In genomic region chr1:133685749-133686519, GRCm38 (mm10) we compare ENCODE assay signal across 10 mouse cellular contexts. TPM values are rescaled to one million over a fixed set of nuclear protein-coding genes. Genes with fewer than 3 reads are reported as not detected.
DNase-seq lines count a peak whose midpoint lies in the region; ATAC-seq and TF ChIP-seq lines count a peak whose summit lies in the region.
"Had no signal": no experiment of that assay in that cellular context is flagged by ENCODE, and none has a peak within 500 bp of the region (broad histone marks: within the 10 kb centered on the region; RNA-seq: fewer than 3 reads in every experiment).

No protein-coding gene starts in this region.

- H3K36me3 ChIP-seq in thymus, adult 2 months (ENCODE audit: control insufficient read depth, insufficient read depth, low read length): 0 out of 2 replicates have a peak, but pooled peaks cover 3% of the 10 kb centered on the region
- H3K36me3 ChIP-seq: neural tube, embryonic 12.5 days had no signal

- H3K27ac ChIP-seq in thymus, adult 2 months (ENCODE audit: control insufficient read depth, insufficient read depth, low read length): no peak overlapping the region
- H3K27ac ChIP-seq: neural tube, embryonic 12.5 days had no signal

- TF ChIP-seq CTCF in thymus, adult 2 months (IDR thresholded peaks at IDR 0.05; ENCODE audit: borderline replicate concordance, control insufficient read depth, extremely low read depth, insufficient read depth, low read length, poor library complexity): no peak

- ATAC-seq in megakaryocyte progenitor cell, adult 5-6 weeks (replicated peaks; ENCODE audit: poor library complexity): peak; percentile 63

- peaks cover 19% of the 10 kb centered on the region for H3K4me1 ChIP-seq in thymus, adult 2 months (replicated peaks; ENCODE audit: control insufficient read depth, insufficient read depth, low read length)
- H3K4me1 ChIP-seq: neural tube, embryonic 12.5 days had no signal

- 94% methylated on average over 10 of the region's 10 CpGs for WGBS in thymus, adult 2 months

- H3K27me3 ChIP-seq in thymus, adult 2 months (ENCODE audit: control insufficient read depth, insufficient read depth, low read length): no peaks in the 10 kb centered on the region
- H3K27me3 ChIP-seq: neural tube, embryonic 12.5 days had no signal

- no peak for TF ChIP-seq POLR2A in thymus, adult 2 months (IDR thresholded peaks at IDR 0.05; ENCODE audit: control insufficient read depth, extremely low read depth, insufficient read depth, low read length, poor library complexity)

- H3K4me3 ChIP-seq in thymus, adult 2 months (ENCODE audit: control insufficient read depth, insufficient read depth, low read length): no peak overlapping the region
- H3K4me3 ChIP-seq: neural tube, embryonic 12.5 days had no signal

- peak; percentile 63 for DNase-seq in ovary, adult 18-20 months (ENCODE audit: low spot score)
- DNase-seq in ovary, postnatal 10 days (ENCODE audit: low spot score): no peak
- peak; percentile 55 to 68 for DNase-seq in gastrocnemius, postnatal 36 days
- DNase-seq in kidney, postnatal 36 days: peak; percentile 69 to 91
- no peak for DNase-seq in spleen, adult 18-20 months
- no peak for DNase-seq in thymus, adult 2 months
- no peak for DNase-seq in urinary bladder, postnatal 10 days (ENCODE audit: low spot score)

- intact Hi-C loops in gastrocnemius, postnatal 36 days (cut with DNase I): no loop called here

RNA-seq across cellular contexts. Expression of gene Lax1, which starts 4.0 kb away (rescaled TPM):
- total RNA-seq in gastrocnemius, postnatal 36 days (2021): not detected
- 0.85 and 1.8 TPM in 2 replicates for total RNA-seq in megakaryocyte progenitor cell, adult 5-6 weeks (2015)
- 0.75 and 2.6 TPM in 2 replicates for total RNA-seq in megakaryocyte progenitor cell, adult 5-6 weeks (2017)
- 19.3 and 21.9 TPM in 2 replicates for polyA plus RNA-seq in thymus, adult 2 months (2012; rRNA removed)
- polyA plus RNA-seq: neural tube, embryonic 12.5 days had no signal

RNA-seq across cellular contexts. Expression of gene Gm38394, which starts 24.8 kb away (rescaled TPM):
- 10 to 100 TPM; 28.4 to 29.1 TPM for total RNA-seq in gastrocnemius, postnatal 36 days (2021)
- total RNA-seq in megakaryocyte progenitor cell, adult 5-6 weeks (2015): 18.2 and 19.0 TPM in 2 replicates
- 4.1 and 8.7 TPM in 2 replicates for total RNA-seq in megakaryocyte progenitor cell, adult 5-6 weeks (2017)
- polyA plus RNA-seq in thymus, adult 2 months (2012; rRNA removed): 5.8 and 5.9 TPM in 2 replicates

RNA-seq across cellular contexts. Expression of gene Zbed6, which starts 25.2 kb away (rescaled TPM):
- total RNA-seq in gastrocnemius, postnatal 36 days (2021): 1 to 10 TPM; 5.1 to 8.2 TPM
- 9.1 and 12.8 TPM in 2 replicates for total RNA-seq in megakaryocyte progenitor cell, adult 5-6 weeks (2015)
- total RNA-seq in megakaryocyte progenitor cell, adult 5-6 weeks (2017): 9.3 and 14.9 TPM in 2 replicates
- 4.1 and 5.3 TPM in 2 replicates for polyA plus RNA-seq in thymus, adult 2 months (2012; rRNA removed)
- polyA plus RNA-seq: heart, embryonic 14.5 days; neural tube, embryonic 12.5 days had no signal

Comparison
In these comparisons a context has a peak if more than half of its experiments do, and no peak if none do; other contexts are left out.
1. DNase-seq: peak in ovary, adult 18-20 months (single experiment), gastrocnemius, postnatal 36 days (2 of 2) and kidney, postnatal 36 days (2 of 2); none in ovary, postnatal 10 days (single experiment), spleen, adult 18-20 months (0 of 2), thymus, adult 2 months (single experiment) and urinary bladder, postnatal 10 days (single experiment).